Mouse (Mus musculus) liver, adult (tissue): ENCODE measurements around the gene Atf7ip.

Experiments used
- GATA4 ChIP-seq: IDR thresholded peaks from 2 replicates; pipeline ENCODE4 v1.6.1; 2014; ENCODE audit warnings: mild to moderate bottlenecking, low read length; ENCODE audit not compliant: insufficient replicate concordance

The Atf7ip gene

DNA sequence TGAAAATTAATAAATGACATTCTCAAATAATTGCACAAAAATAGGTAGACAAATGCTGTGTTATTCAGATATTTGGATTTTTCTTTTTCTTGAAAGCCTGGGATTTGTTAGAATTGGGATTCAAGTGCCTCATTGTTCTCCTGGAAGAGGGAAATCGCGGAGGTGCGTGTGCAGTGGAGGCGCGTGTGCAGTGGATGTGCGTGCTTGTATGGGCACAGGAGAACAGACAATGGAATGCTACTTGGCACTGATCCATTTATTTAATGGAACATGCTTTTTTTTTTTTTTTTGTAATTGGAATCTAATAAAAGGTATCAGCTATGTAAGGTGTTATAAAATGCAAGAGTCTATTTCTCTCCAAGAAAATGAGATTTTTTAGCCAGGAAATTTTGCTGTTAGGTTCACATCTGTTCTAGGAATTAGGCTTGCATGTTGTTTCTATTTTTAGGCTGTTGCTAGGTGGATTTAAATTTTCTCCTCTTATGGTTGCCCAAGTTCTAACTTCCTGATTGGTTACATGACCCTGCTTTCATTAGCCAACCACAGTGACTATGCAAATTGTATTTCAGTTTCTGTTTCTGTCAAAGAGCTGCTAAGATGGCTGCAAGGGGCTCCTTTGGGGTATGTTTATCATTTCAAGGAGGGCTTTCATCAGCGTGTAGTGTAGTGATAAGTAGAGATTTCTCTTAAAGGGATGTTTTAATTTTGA lies 44.8 kb downstream of the Atf7ip start:
- no peak for TF ChIP-seq GATA4

DNA sequence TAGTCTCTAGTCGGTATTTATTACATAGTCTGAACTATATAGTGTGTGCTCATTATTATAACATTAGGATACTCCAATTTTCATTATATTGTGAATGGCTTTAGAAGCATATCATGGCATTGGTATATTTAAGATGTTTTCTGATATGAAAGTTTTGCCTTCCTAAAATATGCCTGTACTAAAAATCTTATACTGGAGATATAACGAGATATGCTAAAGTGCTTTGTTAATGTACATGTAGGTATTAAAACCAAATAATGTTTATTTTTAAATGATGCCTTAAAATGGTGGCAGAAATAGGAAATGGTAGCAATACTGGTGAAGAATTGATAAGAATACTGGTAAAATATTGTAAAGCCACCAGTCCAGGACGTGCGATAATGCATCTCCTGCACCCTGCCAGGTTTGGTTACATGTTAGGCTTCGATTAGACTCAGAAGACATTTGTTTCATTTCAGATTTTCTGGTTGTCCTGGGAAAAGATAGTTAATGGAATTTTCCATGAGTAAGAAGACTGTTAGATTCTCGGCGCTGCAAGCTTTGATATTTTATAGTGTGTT lies 45.7 kb downstream of the Atf7ip start:
- no peak for TF ChIP-seq GATA4

DNA sequence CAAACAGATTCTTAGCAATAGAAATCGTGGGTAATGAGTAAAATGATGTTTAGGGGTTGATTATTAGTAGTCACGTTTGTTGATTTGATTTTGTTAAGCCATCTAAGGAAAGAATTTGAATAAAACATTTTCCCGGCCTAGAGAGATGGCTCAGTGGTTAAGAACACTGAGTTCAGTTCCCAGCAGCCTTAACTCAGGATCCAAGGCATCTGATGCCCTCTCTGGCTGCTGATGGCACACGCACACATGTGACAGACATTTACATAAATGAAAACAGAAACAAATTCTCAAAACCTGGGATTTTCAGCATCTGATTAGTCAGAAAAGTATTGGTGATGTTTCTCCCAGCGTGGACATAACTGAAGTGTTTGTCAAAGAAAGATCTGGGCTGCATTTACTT lies 47.2 kb downstream of the Atf7ip start:
- TF ChIP-seq GATA4: no peak

DNA sequence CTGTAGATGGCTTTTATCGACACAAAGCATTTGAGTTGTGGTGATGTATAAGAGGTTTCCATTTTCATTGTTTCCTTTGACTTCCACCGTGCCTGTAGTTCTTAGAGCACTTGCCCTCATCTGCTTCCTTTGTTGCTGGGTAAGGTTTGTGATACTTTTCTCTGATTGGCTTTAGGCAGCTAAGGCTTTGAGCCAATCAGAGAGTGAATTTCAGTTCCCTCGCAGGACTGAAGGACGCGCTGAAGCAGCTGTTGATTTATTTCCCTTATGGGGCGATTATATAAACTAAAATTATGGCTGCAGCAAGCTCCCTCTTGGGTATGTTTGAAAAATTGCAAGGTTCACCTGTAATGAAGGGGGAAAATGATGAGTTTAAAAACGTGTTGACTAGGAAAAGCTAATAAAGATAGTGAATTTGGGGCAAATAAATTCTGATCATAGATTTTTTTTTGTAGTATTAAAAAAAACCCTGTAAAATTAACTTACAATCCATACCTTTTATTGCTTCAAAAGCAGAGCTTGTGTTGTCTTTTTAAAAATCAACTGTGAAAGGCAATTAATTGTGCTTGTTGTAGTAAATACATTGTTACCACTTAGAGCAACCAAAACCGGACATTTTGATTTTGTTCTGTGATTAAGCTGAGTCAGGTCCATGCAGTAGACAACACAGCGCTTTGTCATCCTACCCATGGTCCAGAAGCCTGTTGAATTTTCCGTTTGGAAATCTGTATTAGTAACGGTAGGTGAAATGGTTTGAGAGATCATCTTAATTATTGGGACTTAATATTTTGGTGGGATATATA lies 48.0 kb downstream of the Atf7ip start:
- no peak for TF ChIP-seq GATA4

DNA sequence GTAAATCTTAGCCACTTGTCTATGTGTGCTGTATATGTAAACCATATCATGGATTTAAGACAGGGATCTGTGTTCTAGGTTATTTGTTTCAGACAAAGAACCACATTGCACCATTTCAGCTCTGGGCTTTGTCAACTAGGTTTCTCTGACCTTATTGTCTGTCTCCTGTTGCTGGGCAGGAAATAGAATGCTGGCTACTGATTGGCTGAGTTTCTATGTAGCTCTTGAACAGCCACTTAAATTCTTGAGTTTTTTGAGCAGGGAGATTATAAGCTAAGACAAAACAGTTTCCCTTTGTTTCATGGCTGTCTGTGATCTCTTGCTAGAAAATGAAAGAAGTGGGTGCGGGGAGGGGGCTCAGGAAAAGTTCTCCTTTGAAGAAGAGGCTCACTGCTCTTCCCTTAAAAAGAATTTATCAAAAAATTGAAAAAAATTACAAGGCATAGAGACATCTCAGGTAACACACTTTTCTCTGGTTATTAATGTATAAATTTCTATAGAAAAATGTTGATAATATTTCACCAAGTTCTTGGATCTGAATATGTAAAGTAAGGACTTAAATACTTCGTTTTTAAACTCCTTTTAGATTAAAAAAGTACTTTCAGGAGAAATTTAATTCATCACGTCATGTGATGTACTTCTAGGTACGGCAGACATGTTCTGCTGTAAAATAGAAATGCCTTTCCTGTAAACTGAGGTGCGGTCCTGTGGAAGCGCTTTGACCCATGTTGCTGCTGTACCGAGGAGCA lies 49.0 kb downstream of the Atf7ip start:
- no peak for TF ChIP-seq GATA4

DNA sequence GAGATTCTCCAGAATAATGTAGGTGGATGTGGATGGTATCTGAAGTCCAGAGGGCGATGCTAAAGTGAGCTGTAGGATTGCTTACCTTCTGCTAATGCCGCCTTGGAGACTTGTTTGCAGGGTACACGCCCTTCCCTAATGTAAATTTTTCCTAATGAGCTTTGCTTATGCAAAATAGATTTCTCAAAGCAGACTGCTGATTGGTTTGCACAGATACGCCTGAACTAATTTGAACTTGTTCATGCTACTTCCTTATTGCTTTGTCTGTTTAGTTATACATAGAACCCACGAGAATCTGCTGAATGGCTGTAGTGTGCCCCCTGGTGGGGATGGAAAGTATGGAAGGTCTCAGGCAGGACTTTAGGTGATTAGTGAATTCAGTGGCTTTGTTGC lies 49.6 kb downstream of the Atf7ip start:
- TF ChIP-seq GATA4: no peak

DNA sequence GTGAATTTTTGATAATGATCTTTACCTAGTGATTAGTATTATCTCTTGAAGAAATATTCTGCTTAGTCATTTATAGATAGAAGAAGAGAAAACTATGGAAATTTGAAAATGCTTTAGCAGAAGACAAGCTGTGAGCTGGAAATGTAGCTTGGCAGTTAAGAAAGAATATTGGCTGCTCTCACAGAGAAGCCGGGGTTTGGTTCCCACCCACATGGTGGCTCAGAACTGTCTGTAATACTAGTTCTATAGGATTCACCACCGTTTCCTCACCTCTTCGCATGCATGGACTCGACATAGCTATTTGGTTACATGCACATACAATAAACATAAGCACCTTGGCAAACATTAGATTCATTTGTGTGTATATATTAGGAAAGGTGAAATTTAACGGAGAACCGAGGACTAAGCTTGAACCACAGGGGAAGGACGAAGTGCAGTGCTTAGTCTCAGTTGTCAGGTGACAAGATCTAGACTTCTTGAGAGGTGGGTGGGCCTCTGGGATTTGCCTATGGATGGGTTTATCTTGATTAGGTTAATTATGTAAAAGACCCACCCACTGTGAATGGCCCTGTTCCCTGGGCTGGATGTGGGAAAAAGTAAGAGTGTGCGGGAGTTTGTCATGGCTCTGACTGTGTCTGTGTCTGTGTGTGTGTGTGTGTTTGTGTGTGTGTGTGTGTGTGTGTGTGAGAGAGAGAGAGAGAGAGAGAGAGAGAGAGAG lies 52.5 kb downstream of the Atf7ip start:
- no peak for TF ChIP-seq GATA4

DNA sequence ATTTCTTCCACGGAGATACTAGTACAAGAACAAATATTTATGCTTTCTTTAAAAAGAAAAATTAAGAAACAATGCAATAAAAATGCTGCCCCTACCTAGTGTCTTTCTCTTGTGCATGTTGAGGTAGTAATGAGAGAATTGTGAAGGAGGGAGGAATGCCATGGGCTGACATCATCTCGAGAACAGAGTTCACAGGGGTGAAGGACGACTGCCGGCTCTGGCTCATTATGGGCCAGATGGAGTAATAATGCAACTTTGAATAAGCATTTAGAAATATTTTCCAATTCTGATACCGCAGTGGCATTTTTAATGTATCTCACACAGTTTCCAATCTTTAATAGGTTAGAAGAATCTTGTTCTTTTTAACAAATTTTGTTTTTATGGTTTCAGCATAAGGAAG lies 60.0 kb downstream of the Atf7ip start:
- no peak for TF ChIP-seq GATA4

DNA sequence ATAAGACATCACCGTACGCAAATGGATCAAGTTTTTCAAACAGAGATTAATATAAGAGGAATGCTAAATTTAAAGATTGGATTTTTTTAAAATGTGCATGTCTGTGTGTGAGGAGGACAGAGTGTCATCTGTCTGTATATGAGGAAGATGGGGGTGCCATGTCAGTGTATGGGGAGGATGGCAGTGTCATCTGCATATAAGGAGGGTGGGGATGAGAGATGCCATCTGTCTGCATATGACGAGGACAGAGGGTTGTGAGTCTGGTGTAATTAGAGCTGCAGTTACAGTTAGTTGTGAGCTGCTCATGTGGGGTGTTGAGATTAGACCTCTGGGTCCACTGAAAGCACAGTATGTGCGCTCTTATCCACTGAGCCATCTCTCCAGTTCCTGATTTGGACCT lies 84.8 kb downstream of the Atf7ip start:
- no peak for TF ChIP-seq GATA4

DNA sequence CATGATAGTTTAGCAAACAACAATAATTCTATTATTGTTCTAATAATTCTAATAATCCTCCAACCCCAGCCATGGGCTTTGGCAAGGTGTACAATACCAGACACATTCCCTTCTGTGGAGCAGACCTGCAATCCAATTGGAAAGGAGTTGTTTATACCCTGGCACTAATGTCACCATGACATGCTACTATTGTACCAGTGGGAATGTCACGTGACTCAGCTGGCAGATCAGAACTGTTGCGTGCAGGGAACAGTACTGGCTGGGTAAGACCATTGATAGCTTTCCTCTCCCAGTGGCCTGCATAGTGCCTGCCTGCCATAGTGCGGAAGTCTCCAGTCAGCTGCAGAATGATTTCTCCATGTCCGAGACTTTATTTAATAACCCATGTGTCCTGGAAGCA lies 88.6 kb downstream of the Atf7ip start:
- TF ChIP-seq GATA4: no peak

DNA sequence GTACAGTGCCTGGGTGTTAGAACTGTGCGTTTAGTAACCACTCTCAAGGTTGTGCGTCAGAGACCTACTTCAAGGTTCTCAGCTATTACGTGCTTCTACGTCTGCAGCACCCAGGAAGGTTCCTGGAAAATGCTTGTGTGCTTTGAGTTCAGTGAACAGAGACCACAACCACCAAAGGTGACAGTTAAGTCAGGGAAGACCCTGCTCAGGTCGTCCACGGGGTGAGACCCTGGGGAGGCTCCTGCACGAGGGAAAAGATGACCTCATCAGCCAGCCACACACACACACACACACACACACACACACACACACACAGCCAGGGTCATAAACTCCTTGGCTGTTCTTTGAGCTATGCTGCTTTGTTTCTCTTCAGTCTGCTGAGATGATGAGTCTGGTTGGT lies 96.6 kb downstream of the Atf7ip start:
- no peak for TF ChIP-seq GATA4

DNA sequence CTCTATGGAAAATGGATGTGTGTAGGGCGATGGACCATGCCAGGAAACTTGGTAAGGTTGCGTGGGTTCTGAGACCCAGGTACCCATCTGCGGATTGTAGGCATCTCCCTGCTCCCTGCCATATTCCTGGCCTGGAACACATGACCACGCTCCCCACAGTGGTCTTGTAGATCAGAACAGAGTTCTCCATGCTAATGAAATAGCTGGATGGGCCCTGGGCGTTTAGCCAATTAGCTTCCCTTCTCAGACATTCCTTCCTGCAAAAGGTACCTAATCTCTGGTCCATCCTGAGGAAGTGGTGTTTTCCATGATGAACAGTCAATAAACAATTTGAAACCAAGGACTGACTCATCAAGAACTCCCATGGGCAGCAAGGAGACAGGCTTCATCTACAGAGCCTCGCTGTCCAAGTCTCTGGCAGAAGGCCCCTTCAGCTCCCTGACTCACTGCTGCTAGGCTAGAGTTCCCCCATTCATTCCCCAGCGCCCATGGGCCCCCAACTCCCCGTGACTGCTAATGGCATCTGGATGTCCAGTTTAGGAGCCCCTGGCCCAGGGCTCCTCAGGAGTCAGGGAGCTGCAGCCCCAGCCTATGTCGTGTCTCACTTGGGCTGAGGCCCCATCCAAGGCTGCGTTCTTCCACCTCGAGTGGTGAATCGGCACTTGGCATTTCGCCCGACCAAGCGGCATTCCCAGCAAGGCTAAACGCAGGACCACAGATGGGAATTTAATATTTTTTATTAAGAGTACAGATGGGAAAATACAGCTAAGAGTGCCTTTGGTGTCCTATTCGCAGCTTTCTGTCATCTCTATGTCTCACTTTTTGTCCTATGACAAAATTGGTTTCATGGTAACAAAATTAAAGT lies 105.6 kb downstream of the Atf7ip start:
- no peak; the same call in 1 of the 2 replicates for TF ChIP-seq GATA4

DNA sequence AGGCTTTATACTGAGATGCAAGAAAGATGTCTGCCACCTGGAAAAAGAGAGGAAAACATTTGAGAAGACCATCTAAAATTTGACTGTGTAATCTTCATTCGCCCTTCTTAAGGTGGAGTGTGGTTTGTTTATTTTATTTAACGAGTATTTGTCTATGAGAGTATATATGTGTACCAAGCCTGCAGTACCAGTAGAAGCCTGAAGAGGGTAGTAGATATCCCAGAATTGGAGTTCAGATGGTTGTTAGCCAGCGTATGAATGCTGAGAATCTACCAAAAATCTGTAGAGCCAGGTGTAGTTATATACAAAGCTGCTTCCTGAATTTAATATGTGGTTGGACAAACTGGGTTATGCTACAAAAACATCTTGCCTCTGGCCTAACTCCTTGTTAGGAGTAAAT lies 106.3 kb downstream of the Atf7ip start:
- TF ChIP-seq GATA4: no peak

DNA sequence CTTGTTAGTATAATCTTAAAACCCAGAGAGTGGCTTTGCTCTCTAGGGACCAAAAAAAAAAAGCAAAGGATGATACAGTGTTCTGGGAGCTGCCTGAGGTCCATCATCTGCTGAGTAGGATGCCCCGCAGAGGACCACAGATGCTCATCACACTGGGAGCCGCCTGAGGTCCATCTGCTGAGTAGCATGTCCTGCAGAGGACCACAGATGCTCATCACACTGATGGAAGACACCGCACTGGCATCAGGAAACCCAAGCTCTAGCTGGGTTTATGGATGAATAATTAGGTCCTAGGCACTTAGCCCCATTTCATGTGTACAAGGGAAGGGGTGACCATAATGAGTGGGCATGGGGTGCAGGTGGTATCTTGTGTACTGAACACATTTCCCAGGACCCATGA lies 108.2 kb downstream of the Atf7ip start:
- TF ChIP-seq GATA4: no peak
